Mouse (Mus musculus): ENCODE measurements at regions not wholly inside any gene's neighbourhood (a gene's known extent, or its start where the extent isn't known, plus 50 kb on each side); places are given as distances from the start of the nearest gene placed in this dataset.

DNA sequence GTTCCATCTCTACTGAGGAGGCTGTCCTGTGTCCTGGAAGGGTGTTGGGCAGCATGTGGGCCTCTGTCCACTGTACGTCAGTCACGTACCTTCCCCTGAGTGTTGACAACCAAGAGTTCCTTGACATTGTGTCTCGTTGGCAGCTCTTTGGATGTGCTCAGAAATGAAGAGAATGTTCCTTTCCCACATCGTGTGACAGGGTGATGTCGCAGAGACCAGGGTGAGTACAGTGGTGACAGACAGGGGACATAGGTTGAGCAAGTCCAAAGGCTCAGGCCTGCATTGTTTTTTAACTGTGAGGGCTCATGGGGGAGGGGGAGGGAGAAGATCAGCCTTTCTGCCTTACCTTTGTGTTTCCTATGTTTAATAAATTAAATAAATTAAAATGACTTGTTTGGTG, 54.0 kb upstream of the Sfmbt2 start:
- Histone ChIP-seq H3K27me3 (ENCODE audit: control insufficient read depth, insufficient read depth, low read length) (no peaks in the 10 kb centered on the region), H3K4me2 (ENCODE audit: low read depth) (no peak overlapping the region), H3K4me1 (replicated peaks; ENCODE audit: control insufficient read depth in 2 of 2, insufficient read depth in 2 of 2, low read length in 1 of 2) (no peaks in the 10 kb centered on the region), H3K9ac (replicated peaks) (no peak overlapping the region), H3K9me3 (ENCODE audit: control insufficient read depth, low read length) (no peaks in the 10 kb centered on the region), H3K27ac (no peak overlapping the region), H3K4me3 (ENCODE audit: insufficient read depth in 1 of 2, low read depth in 2 of 2, low read length in 2 of 2) (no peak overlapping the region), H3K36me3 (replicated peaks; ENCODE audit: control insufficient read depth, insufficient read depth, low read depth) (no peaks in the 10 kb centered on the region)
- TF ChIP-seq CTCF (IDR thresholded peaks at IDR 0.05; ENCODE audit: low read depth) (no peak), EP300 (IDR thresholded peaks at IDR 0.05; ENCODE audit: low read depth) (no peak)
- no peak for ATAC-seq (ENCODE audit: insufficient read depth)
- WGBS (ENCODE audit: insufficient replicate concordance): 75% methylated on average over 5 of the region's 5 CpGs
- DNase-seq (ENCODE audit: low read depth in 3 of 3, low spot score in 3 of 3): no peak

GRCm38 (mm10) chr2:10318166-10318768, 52.0 kb upstream of the Sfmbt2 start:
- no peak overlapping the region for H3K4me3 ChIP-seq (ENCODE audit: insufficient read depth in 1 of 2, low read depth in 2 of 2, low read length in 2 of 2)
- H3K4me1 ChIP-seq (replicated peaks; ENCODE audit: control insufficient read depth in 2 of 2, insufficient read depth in 2 of 2, low read length in 1 of 2): no peaks in the 10 kb centered on the region
- no peaks in the 10 kb centered on the region for H3K27me3 ChIP-seq (ENCODE audit: control insufficient read depth, insufficient read depth, low read length)
- no peaks in the 10 kb centered on the region for H3K9me3 ChIP-seq (ENCODE audit: control insufficient read depth, low read length)
- whole genome bisulfite sequencing (ENCODE audit: insufficient replicate concordance): 82% methylated on average over 10 of the region's 10 CpGs
- ATAC-seq (ENCODE audit: insufficient read depth): no peak
- H3K36me3 ChIP-seq (replicated peaks; ENCODE audit: control insufficient read depth, insufficient read depth, low read depth): no peaks in the 10 kb centered on the region
- H3K4me2 ChIP-seq (ENCODE audit: low read depth): no peak overlapping the region
- H3K9ac ChIP-seq (replicated peaks): no peak overlapping the region
- DNase-seq (ENCODE audit: low read depth in 3 of 3, low spot score in 3 of 3): no peak
- TF ChIP-seq CTCF (IDR thresholded peaks at IDR 0.05; ENCODE audit: low read depth) (no peak), EP300 (IDR thresholded peaks at IDR 0.05; ENCODE audit: low read depth) (no peak)
- no peak overlapping the region for H3K27ac ChIP-seq

Data from liver, embryonic 14.5 days (tissue).